8 mouse cellular contexts compared by ENCODE assay signal in the genomic region with DNA sequence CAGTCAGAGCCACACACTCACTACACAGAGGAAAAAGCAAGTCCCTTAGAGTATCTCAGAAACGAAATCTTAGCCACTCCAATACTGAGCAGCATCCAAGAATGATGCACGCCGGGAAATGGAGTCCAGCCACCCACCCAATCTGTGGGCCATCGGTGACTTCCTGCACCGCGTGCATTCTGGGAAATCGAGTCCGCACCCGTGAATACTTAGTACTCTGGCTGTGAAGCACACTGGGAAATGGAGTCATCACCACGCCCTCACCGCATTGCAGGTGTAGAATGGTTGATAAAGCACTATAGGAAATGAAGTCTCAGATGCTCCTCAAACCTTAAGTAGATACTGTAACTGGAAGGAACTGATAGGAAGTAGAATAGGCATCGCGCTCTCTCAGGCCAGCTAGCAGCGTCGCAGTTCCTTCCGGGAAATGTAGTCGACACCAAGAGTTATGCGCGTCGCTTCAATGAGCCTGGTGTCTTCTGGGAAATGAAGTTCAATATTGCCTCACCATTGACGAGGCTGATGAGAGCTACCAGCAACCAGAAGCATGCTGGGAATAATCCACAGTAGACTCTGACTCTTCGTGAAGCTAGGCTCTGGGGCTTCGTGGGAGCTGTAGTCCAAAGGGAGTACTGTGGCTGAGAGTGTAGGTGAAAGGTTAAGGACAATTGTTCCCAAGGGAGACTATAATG. TPM values are rescaled to one million over a fixed set of nuclear protein-coding genes. Genes with fewer than 3 reads are reported as not detected.
DNase-seq lines count a peak whose midpoint lies in the region; ATAC-seq and TF ChIP-seq lines count a peak whose summit lies in the region.

No protein-coding gene starts in this region.

- WGBS in heart, embryonic 12.5 days, result under 1% methylated on average over 23 of the region's 23 CpGs
- WGBS in kidney, postnatal 0 days, result under 1% methylated on average over 23 of the region's 23 CpGs
- under 1% methylated on average over 23 of the region's 23 CpGs for WGBS in liver, embryonic 11.5 days
- WGBS in stomach, embryonic 14.5 days, result 0% methylated on average over 23 of the region's 23 CpGs

- no peaks in the 10 kb centered on the region for H3K27me3 ChIP-seq in heart, embryonic 12.5 days (replicated peaks)
- H3K27me3 ChIP-seq in kidney, postnatal 0 days (ENCODE audit: insufficient read depth, low read length), result no peaks in the 10 kb centered on the region
- H3K27me3 ChIP-seq in liver, embryonic 11.5 days (replicated peaks; ENCODE audit: control insufficient read depth, insufficient read depth, low read length), result no peaks in the 10 kb centered on the region
- H3K27me3 ChIP-seq in stomach, embryonic 14.5 days (ENCODE audit: control insufficient read depth, insufficient read depth, low read length), result no peaks in the 10 kb centered on the region

- ATAC-seq in erythroid progenitor cell, adult 5-6 weeks (replicated peaks; ENCODE audit: low FRiP score, poor library complexity, severe bottlenecking), result peak; percentile 82
- ATAC-seq in heart, embryonic 12.5 days (ENCODE audit: insufficient number of reproducible peaks, low FRiP score), result peak; percentile 93
- ATAC-seq in kidney, postnatal 0 days (replicated peaks; ENCODE audit: low FRiP score, low read depth), result peak; percentile 91
- peak; percentile 88 for ATAC-seq in liver, embryonic 11.5 days (replicated peaks; ENCODE audit: low FRiP score)
- peak; percentile 90 for ATAC-seq in stomach, embryonic 14.5 days (ENCODE audit: insufficient number of reproducible peaks, insufficient read depth, low FRiP score, low read depth)

- peak overlapping the region; percentile 88 for H3K27ac ChIP-seq in heart, embryonic 12.5 days (ENCODE audit: poor library complexity, severe bottlenecking)
- H3K27ac ChIP-seq in kidney, postnatal 0 days, result peak overlapping the region; percentile 81; the same call in 1 of the 2 replicates
- peak overlapping the region; percentile 63 for H3K27ac ChIP-seq in liver, embryonic 11.5 days (ENCODE audit: low read depth, low read length)
- peak overlapping the region; percentile 70; the same call in 1 of the 2 replicates for H3K27ac ChIP-seq in stomach, embryonic 14.5 days (ENCODE audit: low read length)

- peak overlapping the region; percentile 82 for H3K4me2 ChIP-seq in heart, embryonic 12.5 days
- peak overlapping the region; percentile 79 for H3K4me2 ChIP-seq in kidney, postnatal 0 days (ENCODE audit: low read length)
- peak overlapping the region; percentile 97 for H3K4me2 ChIP-seq in liver, embryonic 11.5 days
- peak overlapping the region; percentile 75 for H3K4me2 ChIP-seq in stomach, embryonic 14.5 days (replicated peaks; ENCODE audit: low read depth, low read length)

- DNase-seq in CD4-positive helper T cell, adult 2 months (ENCODE audit: low read depth, low spot score), result peak; percentile 97
- DNase-seq in brain, embryonic 18.5 days (ENCODE audit: low read depth, low spot score), result peak; percentile 97
- DNase-seq in kidney, postnatal 0 days (ENCODE audit: low spot score), result peak; percentile 98
- peak; percentile 95 for DNase-seq in liver, embryonic 11.5 days (ENCODE audit: low spot score)
- peak; percentile 97 for DNase-seq in naive thymus-derived CD4-positive, alpha-beta T cell, adult 2 months (ENCODE audit: low read depth)

- H3K4me3 ChIP-seq in heart, embryonic 12.5 days, result peak overlapping the region; percentile 77
- H3K4me3 ChIP-seq in kidney, postnatal 0 days (replicated peaks; ENCODE audit: low read depth, low read length), result peak overlapping the region; percentile 99
- H3K4me3 ChIP-seq in liver, embryonic 11.5 days (ENCODE audit: low read depth, low read length), result peak overlapping the region; percentile 99
- peak overlapping the region; percentile 82 for H3K4me3 ChIP-seq in stomach, embryonic 14.5 days (ENCODE audit: low read depth, low read length)

- H3K9ac ChIP-seq in heart, embryonic 12.5 days, result peak overlapping the region; percentile 94; the same call in 1 of the 2 replicates
- H3K9ac ChIP-seq in kidney, postnatal 0 days (ENCODE audit: low read depth, low read length), result peak overlapping the region; percentile 99; the same call in 1 of the 2 replicates
- peak overlapping the region; percentile 99 for H3K9ac ChIP-seq in liver, embryonic 11.5 days (ENCODE audit: low read depth, low read length)
- no peak overlapping the region for H3K9ac ChIP-seq in stomach, embryonic 14.5 days (replicated peaks; ENCODE audit: low read depth, low read length)

- H3K9me3 ChIP-seq in heart, embryonic 12.5 days (replicated peaks), result no peaks in the 10 kb centered on the region
- no peaks in the 10 kb centered on the region for H3K9me3 ChIP-seq in kidney, postnatal 0 days (replicated peaks; ENCODE audit: low read length)
- no peaks in the 10 kb centered on the region for H3K9me3 ChIP-seq in liver, embryonic 11.5 days (ENCODE audit: control insufficient read depth, low read length)
- no peaks in the 10 kb centered on the region for H3K9me3 ChIP-seq in stomach, embryonic 14.5 days (ENCODE audit: control insufficient read depth, low read depth, low read length)

- no peak; the same call in 1 of the 2 replicates for TF ChIP-seq CTCF in kidney, postnatal 0 days (IDR thresholded peaks at IDR 0.05; ENCODE audit: low read depth)

- peaks cover 30% of the 10 kb centered on the region for H3K36me3 ChIP-seq in heart, embryonic 12.5 days
- H3K36me3 ChIP-seq in kidney, postnatal 0 days (ENCODE audit: insufficient read depth, low read length), result peaks cover 10% of the 10 kb centered on the region; the same call in 1 of the 2 replicates
- H3K36me3 ChIP-seq in liver, embryonic 11.5 days (ENCODE audit: control insufficient read depth, insufficient read depth, low read length), result peaks cover 19% of the 10 kb centered on the region
- peaks cover 29% of the 10 kb centered on the region for H3K36me3 ChIP-seq in stomach, embryonic 14.5 days (ENCODE audit: control insufficient read depth, insufficient read depth, low read length)

- H3K4me1 ChIP-seq in heart, embryonic 12.5 days (replicated peaks), result peaks cover 26% of the 10 kb centered on the region
- peaks cover 13% of the 10 kb centered on the region for H3K4me1 ChIP-seq in kidney, postnatal 0 days (replicated peaks; ENCODE audit: insufficient read depth, low read length)
- H3K4me1 ChIP-seq in liver, embryonic 11.5 days (replicated peaks; ENCODE audit: control insufficient read depth, insufficient read depth, low read length), result peaks cover 17% of the 10 kb centered on the region
- H3K4me1 ChIP-seq in stomach, embryonic 14.5 days (ENCODE audit: control insufficient read depth, insufficient read depth, low read length), result peaks cover 15% of the 10 kb centered on the region

RNA-seq across cellular contexts. Expression of a gene that starts 0.5 kb away (rescaled TPM):
- total RNA-seq in erythroid progenitor cell, adult 5-6 weeks (2015; ENCODE audit: low replicate concordance), result 122 and 132 TPM in 2 replicates
- 53.0 and 74.3 TPM in 2 replicates for total RNA-seq in erythroid progenitor cell, adult 5-6 weeks (2017; ENCODE audit: low replicate concordance)
- 12.1 and 12.7 TPM in 2 replicates for polyA plus RNA-seq in heart, embryonic 12.5 days (2016; fragmentation: Nextera tagmentation; extraction: Ambion mirVana)
- polyA plus RNA-seq in kidney, postnatal 0 days (2015; fragmentation: Nextera tagmentation; extraction: Ambion mirVana), result 7.8 and 9.8 TPM in 2 replicates
- polyA plus RNA-seq in liver, embryonic 11.5 days (2014; fragmentation: Nextera tagmentation; extraction: Ambion mirVana), result 11.0 and 13.0 TPM in 2 replicates
- 14.7 and 15.9 TPM in 2 replicates for polyA plus RNA-seq in stomach, embryonic 14.5 days (2014; fragmentation: Nextera tagmentation; extraction: Ambion mirVana)

RNA-seq across cellular contexts. Expression of a gene that starts 12.4 kb away (rescaled TPM):
- 0.72 and 3.4 TPM in 2 replicates for total RNA-seq in erythroid progenitor cell, adult 5-6 weeks (2015; ENCODE audit: low replicate concordance)
- total RNA-seq in erythroid progenitor cell, adult 5-6 weeks (2017; ENCODE audit: low replicate concordance), result 0.61 and 1.8 TPM in 2 replicates
- 17.6 and 20.4 TPM in 2 replicates for polyA plus RNA-seq in heart, embryonic 12.5 days (2016; fragmentation: Nextera tagmentation; extraction: Ambion mirVana)
- polyA plus RNA-seq in kidney, postnatal 0 days (2015; fragmentation: Nextera tagmentation; extraction: Ambion mirVana), result 12.7 and 18.6 TPM in 2 replicates
- polyA plus RNA-seq in liver, embryonic 11.5 days (2014; fragmentation: Nextera tagmentation; extraction: Ambion mirVana), result 13.8 and 16.4 TPM in 2 replicates
- 25.8 and 27.7 TPM in 2 replicates for polyA plus RNA-seq in stomach, embryonic 14.5 days (2014; fragmentation: Nextera tagmentation; extraction: Ambion mirVana)

RNA-seq across cellular contexts. Expression of a gene that starts 16.9 kb away (rescaled TPM):
- total RNA-seq in erythroid progenitor cell, adult 5-6 weeks (2015; ENCODE audit: low replicate concordance), result 18.0 and 32.8 TPM in 2 replicates
- 27.6 and 29.6 TPM in 2 replicates for total RNA-seq in erythroid progenitor cell, adult 5-6 weeks (2017; ENCODE audit: low replicate concordance)
- 2.3 and 2.5 TPM in 2 replicates for polyA plus RNA-seq in heart, embryonic 12.5 days (2016; fragmentation: Nextera tagmentation; extraction: Ambion mirVana)
- 1.9 and 2.1 TPM in 2 replicates for polyA plus RNA-seq in kidney, postnatal 0 days (2015; fragmentation: Nextera tagmentation; extraction: Ambion mirVana)
- polyA plus RNA-seq in liver, embryonic 11.5 days (2014; fragmentation: Nextera tagmentation; extraction: Ambion mirVana), result 4.0 and 4.2 TPM in 2 replicates
- 3.7 and 4.2 TPM in 2 replicates for polyA plus RNA-seq in stomach, embryonic 14.5 days (2014; fragmentation: Nextera tagmentation; extraction: Ambion mirVana)

RNA-seq across cellular contexts. Expression of a gene that starts 17.7 kb away (rescaled TPM):
- 29.9 and 31.4 TPM in 2 replicates for total RNA-seq in erythroid progenitor cell, adult 5-6 weeks (2015; ENCODE audit: low replicate concordance)
- 87.7 and 89.0 TPM in 2 replicates for total RNA-seq in erythroid progenitor cell, adult 5-6 weeks (2017; ENCODE audit: low replicate concordance)
- polyA plus RNA-seq in heart, embryonic 12.5 days (2016; fragmentation: Nextera tagmentation; extraction: Ambion mirVana), result 8.2 and 9.5 TPM in 2 replicates
- 13.9 and 15.6 TPM in 2 replicates for polyA plus RNA-seq in kidney, postnatal 0 days (2015; fragmentation: Nextera tagmentation; extraction: Ambion mirVana)
- polyA plus RNA-seq in liver, embryonic 11.5 days (2014; fragmentation: Nextera tagmentation; extraction: Ambion mirVana), result 19.6 and 21.1 TPM in 2 replicates
- 7.5 and 8.7 TPM in 2 replicates for polyA plus RNA-seq in stomach, embryonic 14.5 days (2014; fragmentation: Nextera tagmentation; extraction: Ambion mirVana)

RNA-seq across cellular contexts. Expression of a gene that starts 29.3 kb away (rescaled TPM):
- 114 and 181 TPM in 2 replicates for total RNA-seq in erythroid progenitor cell, adult 5-6 weeks (2015; ENCODE audit: low replicate concordance)
- 70.5 and 90.7 TPM in 2 replicates for total RNA-seq in erythroid progenitor cell, adult 5-6 weeks (2017; ENCODE audit: low replicate concordance)
- 28.8 and 30.5 TPM in 2 replicates for polyA plus RNA-seq in heart, embryonic 12.5 days (2016; fragmentation: Nextera tagmentation; extraction: Ambion mirVana)
- 22.0 and 23.3 TPM in 2 replicates for polyA plus RNA-seq in kidney, postnatal 0 days (2015; fragmentation: Nextera tagmentation; extraction: Ambion mirVana)
- polyA plus RNA-seq in liver, embryonic 11.5 days (2014; fragmentation: Nextera tagmentation; extraction: Ambion mirVana), result 21.6 and 25.2 TPM in 2 replicates
- polyA plus RNA-seq in stomach, embryonic 14.5 days (2014; fragmentation: Nextera tagmentation; extraction: Ambion mirVana), result 51.4 and 54.1 TPM in 2 replicates

Comparison
In these comparisons a context has a peak if more than half of its experiments do, and no peak if none do; other contexts are left out.
1. Peak in every context shown above with its lines: DNase-seq, ATAC-seq, H3K4me3 ChIP-seq and H3K27ac ChIP-seq.